Mouse (Mus musculus) granulocyte monocyte progenitor cell, adult 5-6 weeks (primary cell): ENCODE data around the gene Fbxl16. TPM values are rescaled to one million over a fixed set of nuclear protein-coding genes. Genes with fewer than 3 reads are reported as not detected.

ENCODE experiments used
- ATAC-seq: replicated peaks from 2 replicates; pipeline ENCODE4 v1.8.0; 2016; ENCODE audit warnings: mild to moderate bottlenecking, moderate TSS enrichment, inconsistent platforms; ENCODE audit not compliant: poor library complexity, severe bottlenecking
- total RNA-seq, 2 experiments: library from RNA; stranded (forward) in 1 of 2; stranded (reverse) in 1 of 2; fragments of 200-712, 200-1000 nt in 1 of 2; fragments of >200 nt in 1 of 2; fragmentation: Nextera tagmentation in 1 of 2; gene quantifications; 2 replicates each; pipeline ENCODE4 v1.2.3; 2014 to 2017

Gene Fbxl16
- total RNA-seq (2014; fragmentation: Nextera tagmentation) (not detected in 2 replicates), total RNA-seq (2017) (not detected in 2 replicates)

DNA sequence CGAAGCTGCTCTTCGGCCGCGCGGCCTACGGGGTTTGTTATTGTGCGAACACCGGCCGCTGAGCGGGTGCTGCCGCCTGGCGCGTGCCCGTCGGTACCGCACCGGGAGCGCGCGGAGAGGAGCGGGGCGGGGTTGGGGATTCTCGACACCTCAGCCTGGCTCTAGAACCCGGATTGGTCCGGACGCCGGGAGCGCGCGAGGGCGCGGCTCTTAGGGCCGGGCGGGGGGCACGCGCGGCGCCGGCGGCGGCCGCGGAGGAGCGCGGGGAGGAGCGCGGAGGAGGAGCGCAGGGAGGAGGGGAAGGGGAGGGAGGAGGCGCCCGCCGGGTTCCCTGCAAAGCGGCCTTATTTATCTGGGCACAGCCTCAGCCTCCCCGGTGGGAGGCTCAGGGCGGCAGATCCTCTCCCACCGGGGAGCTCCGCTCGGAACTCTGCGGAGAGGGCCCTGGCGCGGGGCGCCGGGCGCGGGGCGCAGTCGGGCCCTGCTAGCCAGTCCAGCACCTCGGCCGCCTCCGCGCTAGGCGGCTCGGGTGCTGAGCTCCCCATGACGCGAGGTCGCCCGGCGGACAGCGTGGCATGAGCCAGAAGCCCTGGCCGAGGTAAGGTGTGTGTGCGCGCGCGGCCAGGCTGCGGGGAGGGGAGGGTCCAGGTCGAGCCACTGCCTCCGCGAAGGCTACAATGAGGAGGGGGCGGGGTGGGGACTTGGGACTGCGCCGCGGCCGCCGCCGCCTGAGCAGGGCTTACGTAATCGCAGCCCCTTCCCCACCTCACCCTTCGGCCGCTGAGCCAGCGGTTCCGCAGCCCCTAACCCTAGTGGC lies at the start of gene Fbxl16:
Gene Fbxl16, plus strand, starts transcription at position 297 of the 817 bp plus-strand sequence.
- ATAC-seq, result peak; percentile 16; the same call in 1 of the 2 replicates

DNA sequence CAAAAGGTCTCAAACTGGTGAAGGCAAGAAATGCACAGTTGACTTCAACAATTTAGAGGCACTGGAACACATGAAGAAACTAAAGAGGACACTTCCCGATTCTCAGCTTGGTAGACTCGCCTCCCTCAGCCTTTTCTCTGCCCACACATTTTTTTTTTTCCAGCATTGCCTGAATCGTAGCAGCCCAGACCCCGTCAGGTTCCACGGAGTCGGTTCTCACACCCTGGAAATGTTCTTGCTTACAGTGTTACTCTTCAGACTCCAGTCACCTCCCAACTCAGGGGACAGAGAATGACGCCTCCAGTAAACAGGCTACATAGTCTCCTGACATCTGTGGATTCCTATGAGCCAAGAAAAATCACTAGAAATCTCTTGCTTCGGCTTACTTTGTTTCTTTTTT lies 48.7 kb upstream of the Fbxl16 start:
- no peak for ATAC-seq

DNA sequence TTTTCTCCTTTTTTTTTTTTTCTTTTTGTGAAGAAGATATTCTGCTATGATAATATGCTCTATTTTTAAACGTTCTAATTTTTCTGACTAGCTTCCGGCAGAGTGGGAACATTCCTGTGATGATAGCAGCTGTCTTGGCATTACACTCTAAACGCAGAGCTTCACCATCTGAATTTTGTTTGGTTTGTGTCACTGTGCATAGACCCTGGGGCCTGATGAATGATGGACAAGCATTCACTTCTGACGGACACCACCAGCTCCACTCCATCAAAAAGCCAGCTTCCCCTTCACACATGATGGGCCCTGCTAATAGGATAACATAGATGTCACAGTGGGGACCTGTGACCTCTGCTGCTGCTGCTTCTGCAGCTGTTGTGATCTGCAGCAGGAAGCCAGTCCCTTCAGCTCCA lies 47.3 kb upstream of the Fbxl16 start:
- ATAC-seq, result no peak

DNA sequence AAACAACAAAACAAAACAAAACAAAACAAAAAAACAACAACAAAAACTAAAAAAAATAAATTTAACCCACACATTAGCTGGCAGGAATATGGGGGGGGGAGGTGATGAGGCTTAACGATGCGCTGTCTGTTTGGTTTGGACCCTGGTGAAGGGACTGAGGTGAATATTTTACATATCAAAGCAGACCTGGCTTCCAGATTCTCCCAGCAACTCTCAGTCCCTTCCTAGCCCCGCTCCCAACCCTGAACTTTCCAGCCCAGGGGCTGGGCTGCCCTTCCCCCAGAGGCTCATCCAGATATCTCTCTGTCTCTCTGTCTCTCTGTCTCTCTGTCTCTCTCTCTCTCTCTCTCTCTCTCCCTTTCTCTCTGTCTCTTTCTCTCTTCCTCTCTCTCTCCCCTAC lies 46.3 kb upstream of the Fbxl16 start:
- ATAC-seq, result no peak

DNA sequence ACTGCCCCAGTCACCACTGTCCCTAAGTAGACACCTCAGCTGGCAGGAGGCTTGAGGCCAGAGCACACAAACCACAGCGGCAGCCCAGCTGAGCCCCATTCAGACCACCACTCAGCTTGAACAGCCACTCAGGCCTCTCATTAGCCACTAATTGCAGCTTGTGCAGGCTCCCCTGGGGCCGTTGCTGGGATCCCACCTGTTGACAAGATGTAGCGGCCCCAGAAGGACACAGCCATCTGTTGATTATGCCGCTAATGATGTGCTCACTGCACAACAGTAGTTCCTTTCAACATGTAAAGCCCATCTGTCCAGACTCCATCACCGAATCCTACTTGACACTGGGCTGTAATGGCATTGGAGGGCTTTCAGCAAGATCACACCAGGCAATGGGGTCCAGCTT lies 43.0 kb upstream of the Fbxl16 start:
- ATAC-seq, result no peak

DNA sequence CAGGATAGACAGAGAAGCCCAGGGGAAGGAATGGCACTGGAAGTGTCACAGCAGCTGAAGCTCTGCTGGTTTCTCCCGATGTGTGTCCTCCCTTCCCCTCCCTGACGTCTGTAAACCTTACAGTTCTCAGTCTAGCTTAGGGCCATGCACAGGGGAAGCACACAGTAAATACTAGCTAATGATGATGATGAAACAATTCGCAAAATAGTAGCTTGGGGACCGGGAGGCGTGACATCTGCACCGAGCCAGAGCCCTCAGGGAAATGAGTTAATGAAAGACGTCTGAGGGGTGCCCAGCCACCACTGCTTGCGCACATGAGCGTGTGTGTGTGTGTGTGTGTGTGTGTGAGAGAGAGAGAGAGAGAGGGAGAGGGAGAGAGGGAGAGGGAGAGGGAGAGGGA lies 39.6 kb upstream of the Fbxl16 start:
- ATAC-seq, result no peak

DNA sequence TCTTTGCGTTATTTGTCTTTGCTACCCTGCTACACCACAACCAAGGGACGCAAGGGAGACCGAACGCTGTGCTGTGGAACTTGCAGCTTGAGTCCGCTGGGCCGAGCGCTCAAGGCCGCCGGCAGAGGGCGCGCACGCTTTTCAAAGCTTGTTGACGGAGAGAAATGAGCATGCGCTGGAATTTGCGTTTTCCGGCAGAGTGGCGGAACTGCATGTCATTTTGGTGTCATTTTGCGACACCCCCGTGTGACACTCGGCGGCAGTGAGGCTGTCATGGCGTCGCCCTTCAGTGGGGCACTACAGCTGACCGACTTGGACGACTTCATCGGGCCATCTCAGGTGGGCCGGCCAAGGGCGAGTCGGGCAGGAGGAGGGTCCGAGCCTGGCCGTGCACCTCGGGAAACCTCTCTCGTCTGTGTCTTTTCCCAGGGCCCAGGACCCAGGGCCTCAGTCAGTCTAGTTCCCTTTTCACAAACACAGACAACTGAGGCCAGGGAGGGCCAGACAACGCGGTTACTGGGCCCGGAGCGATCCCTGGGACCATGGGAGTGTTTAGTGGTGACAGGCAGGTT lies 35.2 kb upstream of the Fbxl16 start, which contains the start of gene Narfl:
Gene Narfl, plus strand, starts transcription at position 228 of the 572 bp plus-strand sequence.
- peak; percentile 97 for ATAC-seq

DNA sequence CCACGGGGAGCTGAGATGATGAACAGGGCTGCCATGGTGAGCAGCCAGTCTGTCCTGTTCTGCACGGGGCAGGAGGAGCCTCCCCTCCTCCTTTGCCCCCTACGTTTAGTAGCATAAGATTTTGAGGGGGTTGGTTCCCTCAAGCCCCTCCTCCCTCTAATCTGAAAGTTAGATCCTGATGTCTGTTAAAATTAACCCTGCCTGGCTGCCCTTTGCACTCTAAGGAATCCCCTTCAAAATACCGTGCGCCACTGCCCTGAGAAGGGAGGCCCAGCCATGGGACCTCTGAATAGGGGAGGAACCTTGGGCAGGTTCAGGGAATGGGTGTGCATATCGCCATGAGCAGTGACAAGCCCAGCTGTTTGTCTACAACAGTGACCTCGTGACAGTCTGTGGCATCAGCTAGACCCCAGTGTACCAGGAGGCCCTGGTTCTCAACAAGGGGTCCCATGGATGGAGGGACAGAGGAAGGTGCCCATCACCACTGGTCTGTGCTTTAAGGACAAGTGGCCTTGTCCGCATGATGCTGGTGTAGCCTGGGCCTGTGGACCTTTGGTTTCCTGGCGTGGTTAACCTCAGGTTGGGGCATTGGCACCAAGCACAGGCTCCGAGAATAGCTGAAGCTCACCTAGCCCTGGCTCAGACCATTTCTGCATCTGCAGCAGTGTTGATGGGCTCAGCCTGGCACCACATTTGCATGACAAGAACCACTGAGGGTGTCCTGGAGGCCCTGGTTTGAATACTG lies 33.4 kb upstream of the Fbxl16 start:
- ATAC-seq, result no peak

DNA sequence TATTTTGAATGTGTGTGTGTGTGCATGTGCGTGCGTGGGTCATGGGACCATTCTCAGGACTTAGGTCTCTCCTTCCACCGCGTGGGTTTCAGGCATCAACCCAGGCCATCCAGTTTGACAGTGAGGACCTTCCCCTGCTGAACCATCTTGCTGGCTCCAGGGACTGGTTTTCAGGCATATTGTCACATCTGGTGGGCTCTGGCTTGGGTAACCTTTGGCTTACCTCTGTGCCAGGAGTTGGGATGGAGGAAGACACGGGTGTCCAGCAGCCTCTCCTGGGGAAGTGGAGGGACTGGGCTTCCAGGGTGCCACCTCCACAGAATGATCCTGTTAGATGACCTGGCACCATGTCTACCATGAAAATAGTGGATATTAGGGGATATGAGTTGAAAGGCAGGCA lies 30.9 kb upstream of the Fbxl16 start:
- ATAC-seq, result no peak

DNA sequence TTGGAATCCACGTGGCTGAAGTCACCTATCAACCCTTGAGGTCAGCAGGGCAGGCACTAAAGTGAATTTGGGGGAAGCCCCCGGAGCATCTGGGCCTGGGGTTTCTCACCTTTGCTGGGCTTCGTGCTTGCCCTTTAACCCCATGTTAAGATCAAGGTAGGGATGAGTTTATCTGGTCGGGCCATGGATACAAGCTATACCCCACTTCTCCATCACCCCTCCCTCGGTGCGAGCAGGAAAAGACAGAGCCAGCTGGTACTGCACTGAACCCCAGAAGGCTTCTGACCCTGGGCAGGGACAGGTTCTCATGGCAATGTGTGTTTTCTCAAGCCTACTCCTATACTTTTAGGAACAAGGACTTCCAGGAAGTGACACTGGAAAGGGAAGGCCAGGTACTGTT lies 27.5 kb upstream of the Fbxl16 start:
- ATAC-seq, result no peak

DNA sequence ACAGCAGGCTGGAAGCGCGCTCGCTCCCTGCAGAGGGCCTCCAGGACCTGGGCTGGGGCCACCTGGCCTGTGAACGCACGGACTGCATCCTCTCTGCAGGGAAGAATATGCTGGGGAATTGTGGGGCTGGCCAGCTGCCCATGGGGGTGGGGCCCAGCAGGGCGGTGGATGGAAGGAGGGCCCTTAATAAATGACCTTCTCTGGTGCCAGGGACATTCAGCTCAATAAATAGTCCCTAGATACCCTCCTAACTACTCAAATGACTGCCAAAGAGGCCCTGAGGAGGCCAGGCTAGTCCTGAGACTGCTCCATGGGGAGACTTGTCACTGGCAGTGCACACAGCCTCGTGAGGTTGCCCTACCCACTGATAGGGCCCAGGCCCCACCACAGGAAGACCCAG lies 25.8 kb upstream of the Fbxl16 start:
- ATAC-seq, result no peak

DNA sequence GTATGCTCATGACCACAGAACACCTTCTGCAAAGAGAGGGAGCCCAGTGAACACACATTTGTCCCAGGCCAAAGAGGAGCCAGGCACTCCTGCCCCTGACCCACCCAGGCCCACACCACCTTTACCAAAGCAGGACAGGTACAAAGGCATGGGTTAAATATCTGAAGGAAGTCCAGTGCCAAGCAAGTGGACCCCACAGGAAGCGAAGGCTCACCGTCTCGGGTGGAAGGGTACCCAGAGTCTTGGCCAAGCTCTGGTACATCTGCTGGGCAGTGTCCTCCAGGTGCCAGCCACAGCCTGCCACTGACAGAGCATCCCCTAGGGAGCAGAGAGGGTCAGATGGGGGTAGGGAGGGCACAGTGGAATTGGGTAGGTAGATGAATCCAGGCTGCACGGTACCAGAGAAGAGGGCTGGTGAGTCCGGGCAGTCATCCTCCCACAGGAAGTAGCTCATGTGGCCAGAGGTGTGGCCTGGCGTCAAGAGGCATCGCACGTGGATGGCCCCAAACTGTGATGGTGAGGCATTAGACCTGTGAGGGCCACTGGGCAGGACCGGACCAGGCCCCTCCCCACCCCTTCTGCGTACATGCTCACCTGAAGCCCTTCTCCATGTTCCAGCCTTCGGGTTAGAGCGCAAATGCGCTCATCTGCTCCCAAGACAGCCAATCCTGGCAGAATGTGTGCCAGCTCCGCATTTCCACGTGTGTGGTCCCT lies 24.9 kb upstream of the Fbxl16 start:
- no peak for ATAC-seq

DNA sequence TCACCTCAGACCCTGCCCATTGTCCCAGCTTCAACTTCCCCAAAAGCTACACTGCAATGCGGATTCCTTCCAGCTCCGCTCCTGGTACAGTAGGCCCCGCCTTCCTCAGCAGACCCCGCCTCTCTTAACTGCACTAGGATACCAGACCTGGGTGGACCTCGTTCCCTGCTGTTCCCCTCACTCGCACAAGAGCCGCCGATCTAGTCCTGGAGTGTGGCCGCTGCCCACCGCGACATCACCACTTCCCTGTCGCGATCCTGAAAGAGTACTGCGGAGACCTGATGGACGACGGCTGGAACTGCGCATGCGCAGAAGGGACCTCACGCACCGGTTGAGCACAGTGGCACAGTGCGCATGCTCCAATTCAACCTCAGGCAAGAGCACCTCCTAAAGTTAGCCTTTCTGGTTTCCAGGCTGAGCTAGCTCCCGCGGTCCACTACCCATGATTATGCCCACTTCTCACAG lies 23.6 kb upstream of the Fbxl16 start, which contains the start of gene Haghl:
Gene Haghl, minus strand, starts transcription at position 393 of the 465 bp plus-strand sequence.
- peak; percentile 87 for ATAC-seq

DNA sequence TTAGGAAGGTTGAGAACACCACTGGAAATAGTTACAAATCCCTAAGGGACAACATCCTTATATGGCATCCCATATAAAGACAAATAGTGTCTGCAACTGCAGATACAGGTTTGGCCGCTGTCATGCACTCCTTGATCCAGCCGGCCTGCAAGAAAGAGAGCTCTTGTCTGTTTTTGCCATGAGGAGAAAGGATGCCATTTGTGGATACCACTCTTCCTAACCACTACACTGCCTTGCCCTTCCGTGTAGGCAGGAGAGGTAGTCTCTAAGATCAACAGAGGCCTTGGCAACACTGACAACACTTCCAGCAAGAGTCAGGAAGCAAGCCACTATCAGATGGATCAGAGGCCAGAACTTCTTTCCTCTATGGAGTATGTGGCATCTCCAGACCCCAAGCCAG lies 22.6 kb upstream of the Fbxl16 start, which contains the start of gene Ccdc78:
Gene Ccdc78, plus strand, starts transcription at position 301 of the 400 bp plus-strand sequence.
- ATAC-seq, result no peak

DNA sequence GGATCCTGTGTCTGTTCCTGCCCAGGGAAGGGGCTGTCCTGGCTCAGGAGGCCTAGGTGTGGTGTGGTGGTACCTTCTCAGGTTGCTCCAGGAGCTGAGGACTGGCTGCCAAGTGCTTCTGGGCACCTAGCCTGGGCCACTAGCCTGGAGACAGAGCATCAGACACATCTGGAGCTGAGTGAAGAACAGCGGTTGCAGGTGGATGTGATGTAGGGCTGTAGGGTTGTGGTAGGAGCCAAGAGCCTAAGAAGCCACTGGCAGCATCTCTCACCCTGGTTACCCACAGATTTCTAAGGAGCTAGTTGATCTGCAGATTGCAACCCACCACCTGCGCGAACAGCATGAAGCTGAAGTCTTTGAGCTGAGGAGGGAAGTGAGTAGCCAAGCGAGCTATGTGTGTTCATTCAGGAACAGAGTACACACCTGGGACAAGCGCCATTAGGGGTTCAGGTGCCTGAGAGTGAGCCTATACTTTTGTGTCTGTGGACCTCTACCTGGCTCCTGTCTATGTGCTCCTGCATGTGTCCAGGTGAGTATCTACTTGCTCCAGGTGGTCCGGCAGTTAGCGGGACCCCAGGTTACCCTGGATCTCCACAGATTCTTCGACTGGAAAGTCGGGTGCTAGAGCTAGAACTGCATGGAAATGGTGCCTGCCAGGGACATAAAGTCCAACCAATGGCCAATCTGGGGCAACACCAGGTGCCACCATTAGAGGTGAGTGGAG lies 21.9 kb upstream of the Fbxl16 start:
- ATAC-seq, result no peak

DNA sequence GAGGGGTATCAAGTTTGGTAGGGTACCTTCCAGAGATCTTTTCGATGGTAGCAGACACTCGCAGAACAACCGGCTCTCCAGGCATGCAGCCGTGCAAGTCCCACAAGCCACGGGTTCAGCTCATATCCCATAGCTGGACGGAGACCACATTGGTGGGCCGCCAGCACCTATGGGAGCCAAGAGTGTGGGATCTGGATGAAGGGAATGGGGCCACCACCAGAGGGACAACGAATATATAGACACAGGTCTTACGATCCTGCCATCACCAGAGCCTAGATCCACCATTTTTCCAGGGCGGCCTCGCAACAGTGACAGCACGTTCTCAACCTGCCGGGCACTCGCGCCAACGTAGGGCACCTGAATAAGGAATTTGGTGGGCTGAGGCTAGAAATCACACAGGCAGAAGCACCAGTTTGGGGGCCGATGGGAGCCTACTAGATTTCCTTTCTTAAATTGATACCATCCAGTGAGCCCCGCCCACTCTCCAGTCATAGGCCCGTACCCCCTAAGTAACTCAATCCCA lies 17.5 kb upstream of the Fbxl16 start:
- no peak for ATAC-seq

DNA sequence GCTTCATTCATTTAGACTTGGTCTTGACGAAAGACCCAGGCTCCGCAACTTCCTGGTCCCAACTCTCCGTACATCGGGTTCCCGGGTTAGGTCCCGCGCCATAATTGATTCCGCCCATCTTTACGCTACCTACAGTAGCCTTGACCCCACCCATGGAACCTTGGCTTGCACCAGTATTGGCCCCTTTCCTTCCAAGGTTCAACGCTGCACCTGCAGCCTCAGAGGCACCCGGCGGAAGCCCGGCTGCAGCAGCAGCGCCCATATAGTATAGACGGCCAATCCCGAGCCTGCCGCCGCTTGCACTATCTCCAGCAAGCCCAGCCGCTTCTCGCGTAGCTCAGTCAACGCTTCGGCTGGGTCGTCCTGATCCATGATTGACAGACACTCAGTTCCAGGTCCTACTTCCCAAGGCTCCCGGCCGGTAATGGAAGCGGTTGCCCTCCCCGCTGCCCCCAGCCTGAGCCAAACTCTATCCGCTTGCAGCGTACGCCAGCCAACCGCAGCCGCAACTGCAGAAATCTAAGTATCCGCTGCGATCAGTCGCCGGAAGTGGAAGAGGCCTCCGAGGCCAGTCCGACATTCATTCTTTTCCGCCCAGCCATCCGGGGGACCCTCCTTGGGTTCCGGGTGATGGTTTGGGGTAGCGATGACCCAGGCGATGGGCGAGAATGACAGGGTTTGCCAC lies 16.9 kb upstream of the Fbxl16 start:
- peak; percentile 63 for ATAC-seq

DNA sequence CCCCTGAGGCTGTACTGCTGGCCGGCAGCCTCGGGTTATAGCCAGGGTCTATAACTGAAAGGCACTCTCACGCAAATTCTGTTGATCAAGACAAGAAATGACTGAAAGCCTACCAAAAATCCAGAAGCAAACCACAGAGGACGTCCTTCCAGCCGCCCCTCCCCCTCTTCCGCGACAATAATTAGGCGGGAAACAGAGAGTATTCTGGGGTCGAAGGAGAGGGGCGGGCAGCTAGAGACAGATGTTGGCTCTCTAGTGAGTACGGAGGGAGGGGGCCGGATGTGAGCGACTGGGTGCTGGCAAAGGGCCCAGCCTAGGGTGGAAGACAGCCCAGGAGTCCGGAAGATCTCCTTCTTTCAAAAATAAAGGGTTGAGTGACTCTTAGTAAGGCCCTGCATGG lies 16.3 kb upstream of the Fbxl16 start, which contains the start of gene Fam173a:
Gene Fam173a, minus strand, starts transcription at position 287 of the 400 bp plus-strand sequence.
- peak; percentile 44 for ATAC-seq

DNA sequence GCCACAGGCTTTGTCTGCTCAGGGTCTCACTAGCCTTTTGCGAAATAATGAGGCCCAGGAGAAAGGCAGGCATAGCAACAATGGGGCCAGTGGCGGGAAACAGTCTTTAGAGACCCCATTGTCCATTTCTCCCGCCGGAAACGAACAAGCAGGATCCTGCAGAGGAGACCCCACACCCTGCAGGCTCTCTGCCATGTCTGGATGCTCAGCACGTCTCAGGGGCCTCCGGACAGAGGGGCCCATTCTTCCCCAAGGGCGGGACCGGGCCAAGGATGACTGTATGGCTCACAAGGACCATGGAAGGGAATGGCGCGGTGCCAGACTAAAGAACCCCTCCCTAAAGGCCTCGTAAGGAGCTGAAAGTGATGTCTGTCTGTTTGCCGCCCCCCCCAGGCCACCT lies 14.7 kb upstream of the Fbxl16 start:
- no peak for ATAC-seq
